Comparison of ENCODE assay signal across 16 mouse cellular contexts in genomic region chr1:193788496-193788895, GRCm38 (mm10).
"Had no signal": no experiment of that assay in that cellular context is flagged by ENCODE, and none has a peak within 500 bp of the region (broad histone marks: within the 10 kb centered on the region; RNA-seq: fewer than 3 reads in every experiment).

No protein-coding gene starts in this region.

- H3K9me3 ChIP-seq: limb, embryonic 12.5 days; liver, embryonic 13.5 days; lung, embryonic 15.5 days; megakaryocyte, embryonic 14.5 days; midbrain, embryonic 15.5 days; neural tube, embryonic 12.5 days had no signal

- H3K36me3 ChIP-seq: limb, embryonic 12.5 days; liver, embryonic 13.5 days; lung, embryonic 15.5 days; midbrain, embryonic 15.5 days; neural tube, embryonic 12.5 days had no signal

- DNase-seq: kidney, postnatal 36 days; layer of hippocampus, postnatal 36 days; liver; liver, embryonic 13.5 days; liver, postnatal 0 days; lung, postnatal 14 days; right cerebral cortex, postnatal 4 days; spleen, adult 18-20 months; thymus, postnatal 4 days had no signal

- H3K4me1 ChIP-seq: limb, embryonic 12.5 days; liver, embryonic 13.5 days; lung, embryonic 15.5 days; megakaryocyte, embryonic 14.5 days; midbrain, embryonic 15.5 days; neural tube, embryonic 12.5 days had no signal

- ATAC-seq: liver, postnatal 0 days; midbrain, embryonic 15.5 days had no signal

- H3K4me3 ChIP-seq: limb, embryonic 12.5 days; liver, embryonic 13.5 days; lung, embryonic 15.5 days; megakaryocyte, embryonic 14.5 days; midbrain, embryonic 15.5 days; neural tube, embryonic 12.5 days had no signal

- H3K27me3 ChIP-seq: liver, embryonic 13.5 days; lung, embryonic 15.5 days; megakaryocyte, embryonic 14.5 days; midbrain, embryonic 15.5 days; neural tube, embryonic 12.5 days had no signal

- H3K27ac ChIP-seq: kidney, postnatal 0 days; limb, embryonic 12.5 days; liver, embryonic 13.5 days; lung, embryonic 15.5 days; macrophage; midbrain, embryonic 15.5 days; neural tube, embryonic 12.5 days had no signal
